Mouse (Mus musculus) thymus, postnatal 25 days (tissue): ENCODE data around the gene Tmem120b.

Experiments
- DNase-seq: peaks from one replicate; pipeline ENCODE4 v3.0.0; 2022

Gene Tmem120b

DNA sequence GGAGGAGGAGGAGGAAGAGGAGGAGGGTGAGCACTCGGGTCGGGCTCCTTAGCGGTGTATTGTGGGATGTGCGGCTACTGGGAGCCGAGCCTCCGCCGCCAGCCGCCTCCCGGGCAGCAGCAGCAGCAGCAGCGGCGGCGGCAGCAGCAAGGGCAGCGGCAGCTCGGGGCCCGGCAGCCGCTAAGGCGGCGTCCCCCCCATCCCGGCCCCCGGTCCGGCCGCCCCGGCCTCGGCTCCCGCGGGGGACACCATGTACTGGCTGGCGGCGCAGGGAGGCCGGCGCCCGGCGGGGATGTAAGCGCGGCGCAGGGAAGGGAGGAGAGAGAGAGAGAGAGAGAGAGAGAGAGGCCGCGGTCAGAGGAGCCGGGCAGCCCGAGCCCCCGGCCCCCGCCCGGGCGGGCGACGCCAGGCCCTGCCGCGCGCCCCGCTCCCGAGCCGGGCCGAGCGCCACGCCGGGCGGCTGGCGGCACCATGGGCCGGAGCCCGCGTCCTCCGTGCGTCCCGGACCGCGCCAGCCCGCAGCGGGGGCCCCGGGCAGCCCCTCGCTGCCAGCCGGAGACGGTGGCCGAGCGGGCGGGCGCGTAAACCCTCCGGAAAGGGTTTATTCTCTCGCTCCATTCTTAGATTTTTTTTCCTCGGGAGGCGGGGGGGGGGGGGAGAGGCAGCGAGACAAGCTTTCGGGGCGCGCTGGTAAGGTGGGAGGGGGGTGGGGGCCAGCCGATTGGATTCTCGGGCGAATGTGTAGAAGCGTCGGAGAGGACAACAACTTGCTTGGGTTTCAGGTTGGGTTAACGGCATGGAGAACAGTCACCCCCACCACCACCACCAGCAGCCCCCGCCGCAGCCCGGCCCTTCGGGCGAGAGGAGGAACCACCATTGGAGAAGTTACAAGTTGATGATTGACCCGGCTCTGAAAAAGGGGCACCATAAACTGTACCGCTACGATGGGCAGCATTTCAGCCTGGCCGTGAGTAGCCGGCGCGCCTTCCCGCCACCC lies 74.2 kb downstream of the Tmem120b start, which contains the start of gene Setd1b:
TSS of gene Setd1b (plus strand) at position 33 of the 997 bp plus-strand sequence.
- DNase-seq, result peak; percentile 77

DNA sequence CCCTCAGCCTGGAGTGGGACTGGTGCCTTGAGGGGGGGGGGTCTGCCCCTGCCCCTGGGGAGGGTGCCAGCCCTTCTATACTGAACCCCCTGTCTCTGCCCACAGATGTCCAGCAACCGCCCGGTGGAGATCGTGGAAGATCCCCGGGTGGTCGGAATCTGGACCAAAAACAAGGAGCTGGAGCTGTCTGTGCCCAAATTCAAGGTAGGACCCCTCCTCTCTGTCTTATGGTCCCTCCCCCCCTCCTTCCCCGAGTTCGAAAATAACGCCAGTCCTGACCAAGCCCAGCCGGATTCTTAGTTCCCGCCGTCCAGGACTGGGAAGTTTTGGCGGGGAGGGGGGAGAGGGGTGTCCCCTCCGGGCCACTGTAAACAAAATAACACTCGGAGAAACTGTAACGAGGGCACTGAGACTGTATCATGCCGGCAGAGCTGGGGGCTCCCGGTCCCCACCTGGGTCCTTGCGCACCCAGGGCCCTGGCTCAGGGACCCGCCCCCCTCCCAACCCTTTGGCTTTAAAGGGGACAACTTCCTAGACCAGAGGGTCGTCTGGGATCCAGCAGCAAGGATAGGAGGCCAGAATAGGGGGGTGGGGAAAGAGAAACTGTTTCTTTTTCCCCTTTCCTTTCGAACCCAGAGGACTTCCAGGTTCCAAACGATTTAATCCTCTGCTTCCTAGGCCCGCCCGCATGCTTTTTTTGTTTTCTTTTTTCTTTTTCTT lies 75.2 kb downstream of the Tmem120b start:
- DNase-seq, result peak; percentile 45

DNA sequence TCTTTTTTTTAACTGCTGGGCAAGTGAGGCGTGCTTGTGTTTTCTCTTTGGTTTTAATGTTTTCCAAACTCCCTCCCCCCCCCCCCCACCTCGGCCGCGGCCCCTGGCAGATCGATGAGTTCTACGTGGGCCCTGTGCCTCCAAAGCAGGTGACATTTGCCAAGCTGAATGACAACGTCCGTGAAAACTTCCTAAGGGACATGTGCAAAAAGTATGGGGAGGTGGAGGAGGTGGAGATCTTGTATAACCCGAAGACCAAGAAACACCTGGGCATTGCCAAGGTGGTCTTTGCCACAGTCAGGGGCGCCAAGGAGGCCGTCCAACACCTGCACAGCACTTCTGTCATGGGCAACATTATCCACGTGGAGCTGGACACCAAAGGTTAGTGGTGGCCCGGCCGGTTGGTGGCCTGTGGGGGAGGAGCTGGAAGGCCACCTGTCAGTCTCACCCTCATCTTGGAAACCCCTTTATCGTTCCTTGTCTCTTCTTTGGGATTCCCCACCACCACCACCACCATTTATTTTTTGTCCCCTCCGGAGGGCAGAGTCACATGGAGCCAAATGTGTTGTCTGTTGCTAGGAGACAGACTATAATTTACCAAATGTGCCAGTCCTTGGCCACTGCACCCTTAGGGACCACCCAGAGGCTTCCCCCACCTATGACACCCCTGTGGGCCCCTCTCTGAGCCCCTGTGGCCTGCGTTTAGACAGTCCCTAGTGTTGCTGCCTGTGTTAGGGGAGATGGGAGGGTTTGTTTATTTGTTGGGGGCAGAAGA lies 75.9 kb downstream of the Tmem120b start:
- no peak for DNase-seq

DNA sequence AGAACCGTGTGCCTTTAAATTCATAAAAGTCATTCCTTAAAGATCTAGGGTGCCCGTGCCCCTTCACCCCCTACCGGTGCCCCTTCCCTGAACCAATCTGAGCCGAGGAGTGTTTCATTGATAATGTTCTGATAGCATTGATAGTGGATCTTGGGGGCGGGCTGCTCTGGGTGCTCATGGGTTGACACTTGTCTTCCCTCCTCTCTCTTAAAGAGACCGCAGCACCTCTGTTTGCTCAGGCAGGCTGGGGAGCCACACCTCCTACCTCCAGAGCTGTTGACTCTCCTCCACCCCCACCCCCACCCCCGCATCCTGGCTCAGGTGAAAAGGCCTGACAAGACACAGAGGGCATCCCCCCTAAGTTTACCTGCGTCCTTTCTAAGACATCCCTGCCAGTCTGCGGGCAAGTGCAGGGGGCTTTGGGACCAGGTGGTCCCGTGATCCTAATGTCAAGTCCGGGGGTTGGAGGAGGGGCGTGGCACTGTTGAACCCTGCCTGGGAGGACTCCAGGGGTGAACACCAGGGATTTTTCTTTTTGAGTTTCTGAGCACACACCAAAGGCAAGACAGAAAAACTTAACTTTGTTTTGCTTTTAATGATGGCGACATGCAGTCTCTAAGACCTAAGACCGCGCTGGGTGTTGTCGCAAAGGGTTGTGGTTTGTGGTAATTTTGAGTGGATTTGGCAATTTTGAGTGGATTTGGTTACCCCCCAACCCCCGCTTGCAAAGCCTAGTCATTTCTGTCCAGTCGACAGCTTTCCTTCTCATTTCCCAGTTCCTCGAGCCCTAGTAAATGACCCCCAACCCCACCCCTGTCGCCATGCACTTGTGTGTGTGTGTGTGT lies 76.8 kb downstream of the Tmem120b start:
- peak; percentile 49 for DNase-seq

DNA sequence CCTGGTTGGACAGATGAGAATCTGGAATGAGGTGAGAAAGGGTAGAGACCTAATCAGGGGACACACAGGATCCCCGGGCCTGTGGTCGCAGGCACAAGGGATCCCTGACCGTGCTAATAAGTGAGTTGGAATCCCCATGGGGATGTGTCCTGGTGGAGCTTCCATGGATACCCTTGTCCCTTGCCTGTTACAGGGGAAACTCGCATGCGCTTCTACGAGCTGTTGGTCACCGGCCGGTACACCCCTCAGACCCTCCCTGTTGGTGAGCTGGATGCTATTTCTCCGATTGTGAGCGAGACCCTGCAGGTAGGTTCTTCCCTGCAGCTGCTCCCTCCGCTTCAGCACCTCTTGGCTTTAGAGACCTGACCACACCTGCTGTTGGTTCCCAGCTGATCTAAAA lies 78.1 kb downstream of the Tmem120b start:
- DNase-seq, result no peak

DNA sequence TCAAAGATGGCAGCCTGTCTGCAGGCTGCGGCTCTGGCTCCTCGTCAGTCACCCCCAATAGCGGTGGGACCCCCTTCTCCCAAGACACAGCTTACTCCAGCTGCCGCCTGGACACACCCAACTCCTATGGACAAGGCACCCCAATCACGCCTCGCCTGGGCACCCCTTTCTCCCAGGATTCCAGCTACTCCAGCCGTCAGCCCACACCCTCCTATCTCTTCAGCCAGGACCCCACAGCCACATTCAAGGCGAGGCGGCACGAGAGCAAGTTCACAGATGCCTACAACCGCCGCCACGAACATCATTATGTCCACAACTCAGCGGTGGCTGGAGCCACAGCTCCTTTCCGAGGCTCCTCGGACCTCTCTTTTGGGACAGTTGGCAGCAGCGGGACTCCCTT lies 79.4 kb downstream of the Tmem120b start:
- no peak for DNase-seq

DNA sequence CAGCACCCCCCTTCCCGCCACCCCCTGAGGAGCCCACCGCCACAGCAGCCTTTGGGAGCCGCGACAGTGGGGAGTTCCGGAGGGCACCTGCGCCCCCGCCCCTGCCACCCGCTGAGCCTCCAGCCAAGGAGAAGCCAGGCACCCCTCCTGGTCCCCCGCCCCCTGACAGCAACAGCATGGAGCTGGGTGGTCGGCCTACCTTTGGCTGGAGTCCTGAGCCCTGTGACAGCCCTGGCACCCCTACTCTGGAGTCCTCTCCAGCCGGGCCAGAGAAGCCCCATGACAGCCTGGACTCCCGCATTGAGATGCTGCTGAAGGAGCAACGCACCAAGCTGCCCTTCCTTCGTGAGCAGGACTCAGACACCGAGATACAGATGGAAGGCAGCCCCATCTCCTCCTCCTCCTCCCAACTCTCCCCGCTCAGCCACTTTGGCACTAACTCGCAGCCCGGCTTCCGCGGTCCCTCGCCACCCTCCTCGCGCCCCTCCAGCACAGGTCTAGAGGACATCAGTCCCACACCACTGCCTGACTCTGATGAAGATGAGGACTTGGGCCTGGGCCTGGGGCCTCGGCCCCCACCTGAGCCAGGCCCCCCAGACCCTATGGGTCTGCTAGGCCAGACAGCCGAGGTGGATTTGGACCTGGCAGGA lies 80.0 kb downstream of the Tmem120b start:
- DNase-seq, result no peak

DNA sequence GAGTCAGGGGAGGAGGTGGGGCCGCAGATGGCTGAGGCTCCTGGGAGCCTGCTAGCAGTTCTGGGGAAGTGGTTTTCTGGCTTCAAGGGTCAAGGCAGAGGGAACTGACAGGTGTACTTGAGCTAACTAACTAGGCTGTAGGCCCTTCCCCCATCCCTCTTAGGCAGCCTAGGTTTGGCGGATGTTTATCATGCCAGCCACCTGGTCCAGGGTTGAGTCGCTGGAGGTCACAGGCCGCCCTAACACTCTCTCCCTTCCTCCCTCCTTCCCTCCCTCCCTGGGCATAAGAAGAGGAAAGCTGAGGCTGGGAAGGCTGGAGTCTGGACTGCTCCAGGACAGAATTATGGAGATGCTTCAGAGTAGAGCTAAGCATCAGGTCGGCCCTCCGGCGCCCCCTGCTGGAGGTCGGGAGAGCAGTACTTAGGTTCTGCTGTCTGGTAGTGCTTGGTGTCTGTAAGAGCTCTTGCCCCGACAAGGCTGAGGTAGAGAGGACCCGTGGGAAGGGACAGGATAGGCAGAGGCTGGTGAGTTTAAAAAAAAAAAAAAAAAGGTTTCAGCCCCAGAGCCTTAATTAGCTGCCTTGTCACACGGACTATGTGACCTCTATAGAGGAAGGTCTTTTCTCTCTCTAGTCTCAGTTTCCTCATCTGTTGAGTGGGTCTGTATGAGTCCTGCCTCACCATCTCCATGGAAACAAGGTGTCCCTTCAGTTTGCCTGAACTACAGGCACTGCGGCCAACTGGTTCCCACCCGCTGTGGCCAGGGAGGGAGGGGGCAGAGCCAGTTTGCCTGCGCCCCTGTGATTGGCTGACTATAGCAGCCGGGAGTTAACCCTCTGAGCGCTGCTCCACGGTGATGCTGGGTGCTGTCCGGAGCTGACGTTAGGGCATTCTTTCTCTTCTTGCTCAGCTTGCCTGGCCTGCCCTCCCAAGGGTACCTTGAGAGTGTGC lies 81.5 kb downstream of the Tmem120b start:
- DNase-seq, result peak; percentile 92

DNA sequence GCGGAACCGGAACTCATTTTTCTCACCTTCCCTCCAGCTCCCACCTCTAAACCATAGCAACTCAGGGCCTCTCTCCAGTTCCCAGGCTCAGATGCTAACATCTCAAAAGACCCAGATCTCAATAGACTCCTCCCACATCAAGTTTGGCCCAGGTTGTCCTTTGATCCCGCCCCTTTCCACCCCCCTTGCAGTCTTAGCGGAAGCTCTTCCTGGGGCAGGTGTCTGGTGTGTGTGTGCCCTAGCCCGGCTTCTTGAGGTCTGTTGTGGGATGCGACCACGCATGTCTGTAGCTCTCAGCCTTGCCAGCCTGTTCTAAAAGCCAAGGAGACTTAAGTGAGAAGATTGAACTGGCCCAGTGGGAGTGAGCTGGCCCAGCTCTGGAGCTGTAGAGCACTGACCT lies 82.4 kb downstream of the Tmem120b start:
- peak; percentile 87 for DNase-seq

DNA sequence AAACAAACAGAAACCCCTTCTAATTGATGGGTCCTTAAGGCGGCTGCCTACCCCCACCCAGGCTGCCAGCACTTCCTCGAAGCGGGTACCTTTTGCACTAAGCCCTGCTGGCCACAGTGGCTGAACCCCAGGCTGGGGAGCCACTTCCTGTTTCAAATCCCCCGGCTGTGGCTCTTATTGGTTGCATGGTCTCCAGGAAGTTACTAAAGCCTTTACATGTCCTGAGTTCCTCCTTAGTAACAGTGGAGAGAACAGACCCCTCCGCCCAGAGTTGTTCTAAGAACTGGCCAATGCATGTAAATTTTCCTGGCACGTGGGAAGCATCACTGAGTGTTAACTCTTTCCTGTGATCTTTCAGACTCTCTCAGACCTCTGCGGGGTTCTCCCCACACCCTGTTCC lies 82.9 kb downstream of the Tmem120b start:
- DNase-seq, result peak; percentile 76

DNA sequence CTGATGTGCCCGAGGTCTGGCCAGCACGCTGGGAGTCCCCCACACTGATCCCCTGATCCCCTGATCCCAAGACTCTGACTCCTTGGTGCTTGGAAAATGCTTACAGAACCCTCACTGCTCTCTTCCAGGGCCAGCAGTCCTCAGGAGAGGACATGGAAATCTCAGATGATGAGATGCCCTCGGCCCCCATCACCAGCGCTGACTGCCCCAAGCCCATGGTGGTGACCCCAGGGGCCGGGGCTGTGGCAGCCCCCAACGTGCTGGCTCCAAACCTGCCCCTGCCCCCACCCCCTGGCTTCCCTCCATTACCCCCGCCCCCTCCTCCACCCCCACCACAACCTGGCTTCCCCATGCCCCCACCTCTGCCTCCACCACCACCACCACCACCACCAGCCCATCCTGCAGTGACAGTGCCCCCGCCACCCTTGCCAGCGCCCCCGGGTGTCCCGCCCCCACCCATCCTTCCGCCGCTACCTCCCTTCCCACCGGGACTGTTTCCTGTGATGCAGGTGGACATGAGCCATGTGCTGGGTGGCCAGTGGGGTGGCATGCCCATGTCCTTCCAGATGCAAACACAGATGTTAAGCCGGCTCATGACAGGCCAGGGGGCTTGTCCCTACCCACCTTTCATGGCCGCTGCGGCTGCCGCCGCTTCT lies 83.6 kb downstream of the Tmem120b start:
- no peak for DNase-seq

DNA sequence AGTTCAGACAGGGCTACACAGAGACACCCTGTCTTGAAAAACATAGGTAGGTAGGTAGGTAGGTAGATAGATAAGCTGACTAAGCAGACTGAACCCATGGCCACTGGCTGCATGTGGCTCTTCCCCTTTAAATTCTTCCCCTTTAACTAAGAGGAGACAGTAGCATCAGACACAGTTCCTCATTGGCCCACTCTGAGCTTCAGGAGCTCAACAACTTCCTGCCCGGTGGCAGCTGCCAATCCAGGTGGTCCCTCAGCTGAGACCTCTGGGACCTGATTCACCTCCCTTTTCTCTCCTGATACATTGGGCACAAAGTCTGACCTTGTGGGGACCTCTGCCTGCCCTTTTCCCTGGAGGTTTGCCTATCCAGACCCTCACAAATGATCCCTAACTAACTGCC lies 84.7 kb downstream of the Tmem120b start:
- peak; percentile 62 for DNase-seq

DNA sequence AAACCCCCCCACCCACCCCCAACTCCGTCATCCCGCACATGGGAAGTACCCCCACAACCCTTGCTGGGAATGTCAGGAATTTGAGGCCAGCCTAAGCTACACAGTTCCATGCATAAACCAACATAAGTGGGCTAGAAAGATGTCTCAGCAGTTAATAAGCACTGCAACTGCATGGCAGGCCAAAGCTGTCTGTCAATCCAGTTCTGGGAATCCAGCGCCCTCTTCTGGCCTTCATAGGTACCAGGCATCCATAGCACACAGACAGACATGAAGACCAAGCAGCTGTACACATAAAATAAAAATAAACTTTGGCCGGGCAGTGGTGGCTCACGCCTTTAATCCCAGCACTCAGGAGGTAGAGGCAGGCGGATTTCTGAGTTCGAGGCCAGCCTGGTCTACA lies 87.2 kb downstream of the Tmem120b start:
- DNase-seq, result peak; percentile 82

DNA sequence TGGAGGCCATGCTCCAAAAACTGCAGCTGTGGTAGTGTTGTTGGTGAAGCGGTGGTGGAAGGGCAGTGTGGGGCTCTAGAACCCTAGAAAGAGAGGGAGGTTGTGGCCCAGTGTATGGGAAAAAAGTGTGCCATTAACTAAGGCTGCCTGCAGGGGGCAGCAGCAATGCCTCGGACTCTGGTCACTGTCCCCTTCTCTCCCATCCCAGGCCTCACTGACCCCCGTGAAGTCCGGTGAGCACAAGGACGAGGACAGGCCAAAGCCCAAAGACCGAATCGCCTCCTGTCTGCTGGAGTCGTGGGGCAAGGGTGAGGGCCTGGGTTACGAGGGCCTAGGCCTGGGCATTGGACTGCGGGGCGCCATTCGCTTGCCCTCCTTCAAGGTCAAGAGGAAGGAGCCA lies 88.5 kb downstream of the Tmem120b start:
- no peak for DNase-seq

DNA sequence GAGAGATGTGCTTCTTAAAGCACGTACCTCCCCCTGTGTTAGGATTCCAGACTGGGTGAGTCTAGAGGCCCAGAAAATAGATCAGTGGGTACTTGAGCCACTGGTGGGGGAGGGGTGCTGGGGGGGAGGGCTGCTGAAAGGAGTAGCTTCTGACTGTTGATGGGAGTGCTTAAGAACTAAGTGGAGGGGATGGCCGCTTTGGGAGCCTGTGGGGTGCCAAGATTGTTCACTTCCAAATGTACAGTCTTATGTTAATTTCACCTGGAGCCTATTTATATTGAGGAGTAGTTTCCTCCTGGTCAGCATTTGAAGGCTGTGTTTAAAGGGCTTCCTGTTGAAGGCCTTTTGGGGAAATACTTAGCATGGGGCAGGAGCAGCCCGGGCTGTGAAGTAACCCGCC lies 89.8 kb downstream of the Tmem120b start:
- DNase-seq, result no peak

DNA sequence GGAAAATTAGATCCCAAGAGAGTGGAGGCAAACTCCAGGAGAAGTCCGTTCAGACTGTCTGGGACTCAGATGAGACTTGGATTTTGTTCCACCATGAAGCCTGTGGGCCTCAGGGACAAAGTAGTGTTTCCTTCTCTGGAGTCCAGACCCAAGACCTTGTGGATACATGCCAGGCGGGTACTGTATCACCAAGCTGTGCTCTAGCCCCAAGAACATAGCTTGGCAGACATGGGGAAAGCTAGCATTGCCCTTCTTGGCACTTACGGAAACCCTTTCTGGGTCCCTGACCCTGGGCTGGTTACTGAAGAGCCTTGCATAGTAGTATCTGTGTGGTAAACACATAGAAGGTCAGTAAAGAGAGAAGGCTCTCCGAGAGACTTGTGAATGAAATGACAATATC lies 91.2 kb downstream of the Tmem120b start:
- no peak for DNase-seq

DNA sequence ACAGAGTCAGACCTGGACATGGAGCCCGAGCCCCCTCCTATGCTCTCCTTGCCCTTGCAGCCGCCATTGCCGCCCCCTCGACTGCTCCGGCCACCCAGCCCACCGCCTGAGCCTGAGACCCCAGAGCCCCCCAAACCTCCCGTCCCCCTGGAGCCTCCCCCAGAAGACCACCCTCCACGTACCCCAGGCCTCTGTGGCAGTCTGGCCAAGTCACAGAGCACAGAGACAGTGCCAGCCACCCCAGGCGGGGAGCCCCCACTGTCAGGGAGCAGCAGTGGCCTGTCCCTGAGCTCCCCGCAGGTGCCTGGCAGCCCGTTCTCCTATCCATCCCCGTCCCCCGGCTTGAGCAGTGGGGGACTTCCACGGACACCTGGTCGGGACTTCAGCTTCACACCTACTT lies 91.7 kb downstream of the Tmem120b start:
- no peak for DNase-seq

DNA sequence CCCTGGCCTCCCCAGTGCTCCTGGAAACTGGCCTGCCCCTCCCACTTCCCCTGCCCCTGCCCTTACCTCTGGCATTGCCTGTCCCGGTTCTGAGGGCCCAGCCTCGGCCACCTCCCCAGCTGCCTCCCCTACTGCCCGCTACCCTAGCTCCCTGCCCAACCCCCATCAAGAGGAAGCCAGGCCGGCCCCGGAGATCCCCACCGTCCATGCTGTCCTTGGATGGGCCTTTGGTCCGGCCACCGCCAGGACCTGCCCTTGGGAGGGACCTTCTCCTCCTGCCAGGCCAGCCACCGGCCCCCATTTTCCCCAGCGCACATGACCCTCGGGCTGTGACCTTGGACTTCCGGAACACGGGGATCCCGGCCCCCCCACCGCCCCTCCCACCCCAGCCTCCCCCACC lies 92.1 kb downstream of the Tmem120b start:
- no peak for DNase-seq

DNA sequence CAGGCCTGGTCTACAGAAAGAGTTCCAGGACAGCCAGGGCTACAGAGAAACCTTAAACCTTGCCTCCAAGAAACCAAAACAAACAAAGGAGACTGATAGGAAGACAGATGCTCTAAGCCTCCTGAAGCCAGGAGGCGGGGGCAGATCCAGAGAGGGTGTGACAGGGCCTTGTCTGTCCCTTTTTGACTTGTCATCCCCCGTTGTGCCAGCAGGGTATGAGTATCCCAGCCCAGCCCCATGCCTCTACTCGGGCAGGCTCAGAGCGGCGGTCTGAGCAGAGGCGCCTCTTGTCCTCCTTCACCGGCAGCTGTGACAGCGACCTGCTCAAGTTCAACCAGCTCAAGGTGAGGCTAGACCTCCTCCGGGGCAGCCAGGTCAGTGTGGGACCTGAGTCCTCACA lies 94.7 kb downstream of the Tmem120b start:
- DNase-seq, result no peak

DNA sequence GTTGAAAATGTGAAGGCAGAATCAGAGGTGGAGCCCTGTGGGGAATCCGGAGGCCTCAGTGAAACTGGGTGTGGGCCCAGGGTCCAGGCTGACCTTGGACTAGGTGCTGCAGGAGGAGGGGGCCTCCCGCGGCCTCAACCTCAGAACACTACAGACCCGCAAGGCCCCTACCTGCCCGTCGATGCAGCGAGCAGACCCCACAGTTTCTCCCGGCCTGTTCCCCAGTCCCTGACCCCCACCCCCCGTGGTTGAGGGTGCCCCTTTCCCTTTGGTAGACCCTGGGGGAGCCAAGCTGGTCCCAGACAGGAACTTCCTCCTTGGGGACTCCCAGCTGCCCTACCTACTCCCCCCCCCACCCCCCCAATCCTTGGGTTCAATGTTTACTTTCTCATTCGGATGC lies 98.2 kb downstream of the Tmem120b start:
- DNase-seq, result no peak
